Mouse (Mus musculus): Measurements from ENCODE around the gene Efna1. TPM values are rescaled to one million over a fixed set of nuclear protein-coding genes. Genes with fewer than 3 reads are reported as not detected.

Gene Efna1
- total and polyA plus RNA-seq, 3 experiments: not detected

DNA sequence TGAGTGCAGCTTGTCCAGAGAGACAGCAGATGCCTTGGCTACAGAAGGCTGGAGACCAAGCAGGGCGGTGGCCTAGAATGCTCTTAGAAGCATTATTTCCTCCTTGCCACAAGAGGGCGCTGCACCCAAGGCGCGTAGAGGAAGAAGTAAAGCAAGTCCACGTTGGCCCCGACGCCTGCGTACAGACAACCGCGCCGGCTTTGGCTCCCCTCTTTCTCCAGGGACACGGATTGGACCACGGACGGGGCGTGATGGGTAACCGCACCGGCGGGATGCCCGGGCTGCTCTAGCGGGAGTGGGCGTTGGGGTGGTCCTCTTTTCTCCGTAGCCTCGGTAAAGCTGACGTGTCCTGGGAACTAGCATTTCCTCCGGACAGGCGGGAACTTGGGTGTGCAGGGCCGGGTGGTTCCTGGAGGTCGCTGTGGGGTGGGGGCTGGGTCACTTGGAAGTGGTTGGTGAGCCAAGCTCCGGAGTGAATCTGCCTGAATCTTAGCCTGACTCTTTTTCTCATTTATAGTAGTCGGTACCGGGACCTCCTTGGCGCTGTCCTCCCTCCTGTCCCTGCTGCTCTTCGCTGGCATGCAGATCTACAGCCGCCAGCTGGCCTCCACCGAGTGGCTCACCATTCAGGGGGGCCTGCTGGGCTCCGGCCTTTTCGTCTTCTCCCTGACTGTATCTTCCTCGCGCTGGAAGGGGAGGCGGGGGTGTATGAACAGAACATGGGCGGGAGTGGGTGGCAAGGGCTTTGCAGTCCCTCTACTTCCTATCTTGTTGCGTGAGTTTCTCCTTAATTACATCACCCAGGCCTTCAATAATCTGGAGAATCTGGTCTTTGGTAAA, 34.5 kb downstream of the Efna1 start, which contains the start of gene Trim46:
TSS of gene Trim46 (minus strand) at position 49 of the 840 bp plus-strand sequence.
- peak within 1 kb of the TSS; percentile 98 for H3K27ac ChIP-seq (ENCODE audit: control insufficient read depth, low read depth, low read length)
- H3K79me2 ChIP-seq (ENCODE audit: control insufficient read depth, insufficient read depth, low read length, poor library complexity): peaks cover 17% of the 10 kb centered on the region
- H3K9ac ChIP-seq (ENCODE audit: control insufficient read depth, low read depth, low read length, poor library complexity, severe bottlenecking): peak within 1 kb of the TSS; percentile 99
- TF ChIP-seq HCFC1 (IDR thresholded peaks at IDR 0.05; ENCODE audit: low read depth, low read length): peak; percentile 87
- TF ChIP-seq TBP (IDR thresholded peaks at IDR 0.05; ENCODE audit: low read depth, low read length): peak; percentile 90
- peak; percentile 91 for TF ChIP-seq POLR2AphosphoS2 (IDR thresholded peaks at IDR 0.05; ENCODE audit: low read length)
- TF ChIP-seq ETS1 (IDR thresholded peaks at IDR 0.05; ENCODE audit: low read depth, low read length): peak; percentile 61; the same call in 1 of the 2 replicates
- TF ChIP-seq USF1 (IDR thresholded peaks at IDR 0.05; ENCODE audit: low read depth, low read length): 0 out of 2 replicates have a peak, but pooled peaks have one; percentile 21
- peak; percentile 98 for TF ChIP-seq CHD1 (IDR thresholded peaks at IDR 0.05; ENCODE audit: low read depth, low read length)
- TF ChIP-seq E2F4 (IDR thresholded peaks at IDR 0.05; ENCODE audit: borderline replicate concordance, low read depth, low read length): no peak; the same call in 1 of the 2 replicates
- TF ChIP-seq ELF1 (IDR thresholded peaks at IDR 0.05; ENCODE audit: low read depth, low read length): peak; percentile 66
- 0 out of 2 replicates have a peak, but pooled peaks have one; percentile 68 for TF ChIP-seq ZMIZ1 (IDR thresholded peaks at IDR 0.05; ENCODE audit: low read depth, low read length)
- TF ChIP-seq MXI1 (IDR thresholded peaks at IDR 0.05; ENCODE audit: low read depth, low read length): peak; percentile 84
- peak; percentile 29 to 73; a peak in 1 of 4 replicates for TF ChIP-seq EP300 (IDR thresholded peaks at IDR 0.05; ENCODE audit: low read depth in 1 of 2, low read length in 2 of 2)
- TF ChIP-seq NRF1 (IDR thresholded peaks at IDR 0.05; ENCODE audit: insufficient read depth, low read depth, low read length, poor library complexity, severe bottlenecking): peak; percentile 84
- TF ChIP-seq ZKSCAN1 (IDR thresholded peaks at IDR 0.05; ENCODE audit: low read depth, low read length): no peak
- TF ChIP-seq POLR2A (IDR thresholded peaks at IDR 0.05; ENCODE audit: control insufficient read depth in 1 of 2, insufficient read depth in 1 of 2, low read depth in 1 of 2, low read length in 2 of 2, poor library complexity in 1 of 2): peak; percentile 90 to 94; a peak in 3 of 4 replicates
- peak; percentile 70 for TF ChIP-seq TCF12 (IDR thresholded peaks at IDR 0.05; ENCODE audit: low read depth, low read length)
- TF ChIP-seq NELFE (IDR thresholded peaks at IDR 0.05; ENCODE audit: low read depth, low read length): peak; percentile 69
- TF ChIP-seq MYC (IDR thresholded peaks at IDR 0.05; ENCODE audit: low read depth, low read length): peak; percentile 77
- peak; percentile 65; the same call in 1 of the 2 replicates for TF ChIP-seq RCOR1 (IDR thresholded peaks at IDR 0.05; ENCODE audit: low read depth, low read length)
- peak; percentile 64 for TF ChIP-seq SIN3A (IDR thresholded peaks at IDR 0.05; ENCODE audit: low read length)
- peak; percentile 21; the same call in 1 of the 2 replicates for TF ChIP-seq MAZ (IDR thresholded peaks at IDR 0.05; ENCODE audit: low read depth, low read length)
- TF ChIP-seq MEF2A (IDR thresholded peaks at IDR 0.05; ENCODE audit: extremely low read depth, insufficient replicate concordance, low read depth, low read length, poor library complexity, severe bottlenecking): no peak
- peak; percentile 95 to 98 (median 98) for TF ChIP-seq CTCF (IDR thresholded peaks at IDR 0.05 in 2 of 3, conservative IDR thresholded peaks at IDR 0.05 in 1 of 3; ENCODE audit: control insufficient read depth in 1 of 3, insufficient read depth in 1 of 3, low read depth in 2 of 3, low read length in 3 of 3, poor library complexity in 1 of 3, severe bottlenecking in 1 of 3)
- no peak; the same call in 1 of the 2 replicates for TF ChIP-seq GABPA (IDR thresholded peaks at IDR 0.05; ENCODE audit: low read depth, low read length)
- peak; percentile 63 for TF ChIP-seq KAT2A (conservative IDR thresholded peaks at IDR 0.05; ENCODE audit: low read depth, low read length)
- 0 out of 2 replicates have a peak, but pooled peaks have one; percentile 76 for TF ChIP-seq UBTF (IDR thresholded peaks at IDR 0.05; ENCODE audit: borderline replicate concordance, insufficient read depth, low read depth, low read length)
- no peak for TF ChIP-seq MAFK (IDR thresholded peaks at IDR 0.05; ENCODE audit: borderline replicate concordance, low read depth, low read length)
- peak; percentile 33 for TF ChIP-seq RAD21 (IDR thresholded peaks at IDR 0.05; ENCODE audit: low read depth, low read length)
- peak; percentile 22 for TF ChIP-seq SMC3 (IDR thresholded peaks at IDR 0.05; ENCODE audit: low read depth, low read length)
- no peak for TF ChIP-seq POLR2AphosphoS5 (IDR thresholded peaks at IDR 0.05; ENCODE audit: borderline replicate concordance, low read depth, low read length)
- TF ChIP-seq TAL1 (IDR thresholded peaks at IDR 0.05; ENCODE audit: low read length): no peak
- TF ChIP-seq JUND (IDR thresholded peaks at IDR 0.05; ENCODE audit: low read depth, low read length): peak; percentile 66; the same call in 1 of the 2 replicates
- peaks cover 7 to 23% of the 10 kb centered on the region in 2 experiments; a peak in 3 of 4 replicates for H3K36me3 ChIP-seq (ENCODE audit: control insufficient read depth in 1 of 2, insufficient read depth in 2 of 2, low read length in 2 of 2)
- H3K4me3 ChIP-seq (ENCODE audit: control insufficient read depth in 1 of 2, insufficient read depth in 1 of 2, low read depth in 2 of 2, low read length in 2 of 2): peak within 1 kb of the TSS; percentile 84 to 89
- DNase-seq (ENCODE audit: low read depth, low spot score): peak; percentile 98
- no peaks in the 10 kb centered on the region for H3K27me3 ChIP-seq (ENCODE audit: control insufficient read depth in 1 of 2, insufficient read depth in 2 of 2, low read length in 2 of 2)
- no peaks in the 10 kb centered on the region for H3K9me3 ChIP-seq (replicated peaks; ENCODE audit: insufficient read depth, low read length)
- peaks cover 17 to 24% of the 10 kb centered on the region in 2 experiments; a peak in 3 of 4 replicates for H3K4me1 ChIP-seq (ENCODE audit: control insufficient read depth in 1 of 2, insufficient read depth in 2 of 2, low read length in 2 of 2)

All from MEL (cell line).